Mouse (Mus musculus) embryonic facial prominence, embryonic 14.5 days (tissue): Measurements from ENCODE around the gene Hmgn3. TPM values are rescaled to one million over a fixed set of nuclear protein-coding genes. Genes with fewer than 3 reads are reported as not detected.
"Not testable (repeated sequence)": the region's sequence is repeated elsewhere in the genome, so short reads cannot be mapped to it uniquely, and the experiment has no call there.

Experiments
- ATAC-seq: fragments of 200-750 bp; cut with Nextera tagmentation; 2 replicates; pipeline ENCODE4 v1.8.0; 2017; ENCODE audit warnings: low read depth, moderate number of reproducible peaks, moderate TSS enrichment
- DNase-seq: peaks from one replicate; pipeline ENCODE4 v3.0.0-alpha.2; 2015; ENCODE audit warnings: low spot score
- H3K27ac ChIP-seq: fragments of 300-500 bp; sonication (generic); replicated peaks from 2 replicates; pipeline ENCODE4 v1.5.1; 2014; ENCODE audit warnings: low read depth, mild to moderate bottlenecking, low read length, moderate library complexity
- H3K27me3 ChIP-seq: fragments of 300-500 bp; sonication (generic); replicated peaks from 2 replicates; pipeline ENCODE4 v1.6.1; 2014; ENCODE audit warnings: low read length; ENCODE audit not compliant: control insufficient read depth, insufficient read depth
- H3K36me3 ChIP-seq: fragments of 300-500 bp; sonication (generic); 2 replicates; pipeline ENCODE4 v1.6.1; 2014; ENCODE audit warnings: low read length, mixed read lengths; ENCODE audit not compliant: control insufficient read depth, insufficient read depth
- H3K4me1 ChIP-seq: fragments of 300-500 bp; sonication (generic); 2 replicates; pipeline ENCODE4 v1.6.1; 2014; ENCODE audit warnings: antibody characterized with exemption, low read length; ENCODE audit not compliant: control insufficient read depth, insufficient read depth
- H3K4me2 ChIP-seq: fragments of 300-500 bp; sonication (generic); 2 replicates; pipeline ENCODE4 v1.6.1; 2014; ENCODE audit warnings: low read depth, mild to moderate bottlenecking, low read length, moderate library complexity, mixed read lengths
- H3K4me3 ChIP-seq: fragments of 300-500 bp; sonication (generic); 2 replicates; pipeline ENCODE4 v1.5.1; 2014; ENCODE audit warnings: low read depth, mild to moderate bottlenecking, low read length
- H3K9ac ChIP-seq: fragments of 300-500 bp; sonication (generic); 2 replicates; pipeline ENCODE4 v1.6.1; 2014; ENCODE audit warnings: low read depth, mild to moderate bottlenecking, low read length, moderate library complexity, mixed read lengths
- H3K9me3 ChIP-seq: fragments of 300-500 bp; sonication (generic); 2 replicates; pipeline ENCODE4 v1.6.1; 2016; ENCODE audit warnings: low read length; ENCODE audit not compliant: control insufficient read depth
- WGBS: fragments of 180-500 bp; shearing (Covaris S2); extraction: QIAGEN DNeasy Blood & Tissue Kit; methylation state at CpG from one replicate; pipeline ENCODE4 v1.1.7; 2014; 5-methylcytosine and 5-hydroxymethylcytosine counted together
- polyA plus RNA-seq: library from polyadenylated mRNA; unstranded; fragments of >200 nt; fragmentation: Nextera tagmentation; extraction: Ambion mirVana; gene quantifications from 2 replicates; pipeline ENCODE4 v1.2.1, GENCODE M21; 2014

The Hmgn3 gene
- polyA plus RNA-seq = 164 and 171 TPM in 2 replicates

DNA sequence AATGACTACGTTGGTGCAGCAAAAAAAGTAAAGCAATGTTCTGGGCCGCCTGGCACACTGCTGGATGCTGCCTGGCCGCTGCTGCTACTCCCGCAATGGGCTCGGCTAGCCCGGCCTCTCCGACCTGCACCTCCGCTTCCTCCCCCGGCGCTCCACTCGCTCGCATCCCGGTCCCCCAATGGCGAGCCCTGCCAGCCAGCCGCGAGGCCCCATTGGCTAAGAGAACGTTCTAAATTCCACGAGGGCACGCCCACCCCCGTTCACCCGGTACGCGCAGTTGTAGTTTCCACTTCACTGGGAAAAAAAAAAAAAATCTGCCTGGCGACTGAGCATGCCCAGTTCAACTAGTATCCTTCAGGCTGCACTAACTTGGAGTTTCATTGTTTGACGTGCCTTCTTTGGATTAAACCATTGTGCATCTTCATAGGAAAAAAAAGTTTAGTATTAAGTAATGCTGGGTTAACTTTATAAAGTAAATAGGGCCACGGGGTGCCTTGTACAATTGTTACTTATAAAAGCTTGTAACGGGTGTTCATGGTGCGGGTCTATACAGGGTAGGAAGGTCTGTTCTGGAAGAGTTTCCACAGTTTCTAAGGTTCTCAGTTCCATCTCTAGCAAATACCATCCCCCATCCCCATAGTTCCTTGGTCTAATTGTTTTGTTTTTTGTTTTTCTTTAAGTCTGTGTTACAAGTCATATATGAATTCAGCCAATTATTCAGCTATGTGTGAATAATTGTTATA lies at the start of gene Hmgn3:
Gene Hmgn3, minus strand, starts transcription at position 240 of the 743 bp plus-strand sequence.
- Histone ChIP-seq H3K4me2 (peak within 1 kb of the TSS; percentile 98), H3K27me3 (no peaks in the 10 kb centered on the region), H3K4me3 (peak within 1 kb of the TSS; percentile 74), H3K9me3 (no peaks in the 10 kb centered on the region), H3K27ac (peak within 1 kb of the TSS; percentile 78), H3K4me1 (peaks cover 7% of the 10 kb centered on the region), H3K36me3 (no peaks in the 10 kb centered on the region), H3K9ac (peak within 1 kb of the TSS; percentile 72)
- 8% methylated on average over 28 of the region's 28 CpGs for WGBS
- peak; percentile 98 for ATAC-seq
- DNase-seq = peak; percentile 97

DNA sequence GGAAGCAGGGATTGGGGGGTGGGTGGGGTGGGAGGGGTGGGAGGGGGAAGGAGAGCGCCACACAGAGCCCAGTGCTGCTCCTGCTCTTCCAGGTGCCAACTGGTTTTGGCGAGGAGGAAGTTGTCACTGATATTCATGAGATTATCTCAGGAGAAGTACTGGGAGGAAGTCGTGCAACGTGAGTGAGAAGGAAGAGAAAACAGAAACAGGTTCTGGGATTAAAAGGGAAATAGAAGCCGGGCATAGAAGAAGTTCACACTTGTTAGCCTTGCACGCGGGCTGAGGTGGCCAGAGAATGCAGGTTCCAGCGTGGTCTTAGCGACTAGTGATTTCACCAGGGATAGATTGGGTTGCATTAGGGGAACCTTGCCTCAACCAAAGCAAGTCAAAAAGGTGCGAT lies 49.3 kb upstream of the Hmgn3 start:
- 72% methylated on average over 10 of the region's 10 CpGs for WGBS
- Histone ChIP-seq H3K4me1 (peaks cover 6% of the 10 kb centered on the region; the same call in 1 of the 2 replicates), H3K27me3 (no peaks in the 10 kb centered on the region), H3K27ac (no peak overlapping the region), H3K4me3 (no peak overlapping the region), H3K9me3 (no peaks in the 10 kb centered on the region), H3K36me3 (no peaks in the 10 kb centered on the region), H3K9ac (no peak overlapping the region), H3K4me2 (no peak overlapping the region)
- DNase-seq (no peak), ATAC-seq (peak; percentile 32; the same call in 1 of the 2 replicates)

DNA sequence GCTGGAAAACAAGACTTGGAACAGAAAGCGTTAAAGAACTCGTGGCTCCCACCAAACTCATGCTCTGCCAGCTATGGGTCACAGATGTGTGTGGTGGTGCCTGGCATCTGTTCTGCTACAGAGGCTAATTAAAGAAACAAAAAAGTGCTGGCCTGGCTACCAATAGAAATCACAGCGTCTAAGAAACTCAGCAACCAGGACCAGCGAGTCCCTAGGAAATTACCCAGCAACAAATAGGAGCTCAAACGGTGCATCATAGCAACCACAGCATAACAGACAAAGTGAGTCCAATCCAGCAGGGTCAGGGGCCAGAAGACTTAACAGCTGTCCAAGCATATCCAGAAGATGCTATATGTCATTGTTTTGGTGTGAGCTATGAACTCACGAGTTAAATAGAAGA lies 48.5 kb upstream of the Hmgn3 start:
- no peaks in the 10 kb centered on the region for H3K9me3 ChIP-seq
- peaks cover 6% of the 10 kb centered on the region; the same call in 1 of the 2 replicates for H3K4me1 ChIP-seq
- H3K4me3 ChIP-seq = no peak overlapping the region
- WGBS = 51% methylated on average over 6 of the region's 6 CpGs
- no peak overlapping the region; the same call in 1 of the 2 replicates for H3K9ac ChIP-seq
- ATAC-seq = peak; percentile 71
- H3K36me3 ChIP-seq = no peaks in the 10 kb centered on the region
- no peaks in the 10 kb centered on the region for H3K27me3 ChIP-seq
- no peak overlapping the region for H3K27ac ChIP-seq
- H3K4me2 ChIP-seq = no peak overlapping the region
- DNase-seq = peak; percentile 43

DNA sequence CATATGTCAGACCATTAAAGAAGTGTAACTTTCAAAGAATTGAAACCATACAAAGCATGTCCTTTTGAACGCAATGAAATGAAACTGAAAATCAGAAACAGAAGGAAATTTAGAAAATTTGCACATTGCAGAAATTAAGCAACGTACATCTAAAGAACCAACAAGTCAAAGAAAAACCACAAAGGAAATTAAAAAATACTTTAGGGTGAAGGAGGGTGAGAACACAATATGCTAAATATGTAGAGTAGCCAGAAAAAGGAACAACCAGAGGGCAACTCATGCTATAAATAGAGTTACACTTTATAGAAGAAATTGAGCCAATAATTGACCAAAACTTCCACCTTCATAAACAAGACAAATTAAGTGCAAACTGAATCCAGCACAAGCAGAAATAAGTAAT lies 41.3 kb upstream of the Hmgn3 start:
- Histone ChIP-seq H3K27me3 (no peaks in the 10 kb centered on the region), H3K4me1 (no peaks in the 10 kb centered on the region), H3K4me2 (no peak overlapping the region), H3K36me3 (no peaks in the 10 kb centered on the region), H3K4me3 (no peak overlapping the region), H3K9ac (no peak overlapping the region), H3K9me3 (no peaks in the 10 kb centered on the region), H3K27ac (no peak overlapping the region)
- DNase-seq (no peak), ATAC-seq (no peak)
- 58% methylated on average over 2 of the region's 2 CpGs for WGBS

DNA sequence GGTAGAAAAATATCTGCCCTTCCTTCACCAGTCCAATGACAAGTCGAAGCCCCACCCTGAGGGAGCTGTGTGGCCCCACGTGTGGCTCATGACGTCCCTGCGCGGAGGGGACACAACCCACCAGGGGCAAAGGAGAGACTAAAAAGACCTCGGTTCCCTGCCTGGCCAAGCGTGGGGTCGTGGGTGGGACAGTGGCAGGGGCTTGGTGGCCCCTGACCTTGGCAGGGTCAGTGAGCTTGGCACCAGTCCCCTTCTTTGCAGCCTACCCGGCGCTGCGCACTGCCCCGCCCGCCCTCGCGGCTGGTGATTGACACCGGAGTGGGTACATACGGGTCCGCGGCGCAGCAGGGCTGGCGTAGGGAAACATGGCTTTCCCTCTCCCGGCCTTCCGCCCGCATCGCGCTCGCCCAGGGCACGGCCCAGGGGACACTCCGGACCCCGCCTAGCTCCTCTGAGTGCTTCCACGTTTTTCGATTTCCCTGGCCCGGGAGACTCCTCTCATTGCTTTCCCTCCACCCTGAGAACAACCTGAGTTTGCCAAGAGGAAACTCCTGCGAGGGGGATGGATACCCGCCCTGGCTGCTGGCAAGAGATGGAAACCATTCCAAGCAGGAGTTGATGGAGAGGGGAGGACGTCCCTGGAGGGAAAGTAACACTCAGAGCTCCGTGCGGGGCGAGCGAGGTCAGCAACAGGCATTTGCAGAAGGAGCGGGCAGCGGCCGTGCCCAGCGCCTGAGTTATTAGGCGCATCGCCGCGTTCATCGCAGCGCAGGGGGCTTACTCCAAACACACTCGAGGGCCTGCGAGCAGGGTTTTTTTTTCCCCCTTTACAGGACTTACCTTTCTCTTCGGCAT lies 667 bp downstream of the Hmgn3 start:
- peak overlapping the region; percentile 74 for H3K4me3 ChIP-seq
- ATAC-seq (peak; percentile 77), DNase-seq (peak; percentile 57)
- H3K9me3 ChIP-seq = peaks cover 3% of the 10 kb centered on the region
- H3K27ac ChIP-seq = peak overlapping the region; percentile 78
- peaks cover 7% of the 10 kb centered on the region for H3K4me1 ChIP-seq
- H3K36me3 ChIP-seq = 0 out of 2 replicates have a peak, but pooled peaks cover 3% of the 10 kb centered on the region
- H3K9ac ChIP-seq = peak overlapping the region; percentile 72
- H3K4me2 ChIP-seq = peak overlapping the region; percentile 98
- H3K27me3 ChIP-seq = no peaks in the 10 kb centered on the region
- 4% methylated on average over 36 of the region's 53 CpGs for WGBS

DNA sequence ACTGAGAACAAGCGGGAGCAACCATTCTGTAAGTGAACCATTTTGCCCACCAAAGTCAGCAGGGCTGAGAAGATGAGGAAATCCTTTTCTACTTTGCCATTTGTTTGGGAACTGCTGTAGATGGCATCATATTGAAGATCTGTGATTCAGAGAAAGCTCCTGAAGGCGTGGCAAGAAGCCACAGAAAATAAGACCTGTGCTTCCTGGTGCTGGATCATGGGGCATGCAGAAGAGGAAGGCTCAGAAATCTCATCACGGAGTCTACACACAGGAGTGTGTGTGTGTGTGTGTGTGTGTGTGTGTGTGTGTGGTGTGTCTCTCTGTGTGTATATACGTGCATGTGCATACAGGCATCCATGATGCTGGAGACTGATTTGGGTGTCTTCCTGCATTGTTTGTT lies 16.7 kb downstream of the Hmgn3 start:
- Histone ChIP-seq H3K36me3 (no peaks in the 10 kb centered on the region), H3K27me3 (no peaks in the 10 kb centered on the region), H3K4me1 (peaks cover 12% of the 10 kb centered on the region), H3K27ac (no peak overlapping the region), H3K9me3 (no peaks in the 10 kb centered on the region; the same call in 1 of the 2 replicates), H3K9ac (no peak overlapping the region), H3K4me3 (no peak overlapping the region), H3K4me2 (no peak overlapping the region)
- 86% methylated on average over 4 of the region's 4 CpGs for WGBS
- no peak for ATAC-seq
- DNase-seq = no peak

DNA sequence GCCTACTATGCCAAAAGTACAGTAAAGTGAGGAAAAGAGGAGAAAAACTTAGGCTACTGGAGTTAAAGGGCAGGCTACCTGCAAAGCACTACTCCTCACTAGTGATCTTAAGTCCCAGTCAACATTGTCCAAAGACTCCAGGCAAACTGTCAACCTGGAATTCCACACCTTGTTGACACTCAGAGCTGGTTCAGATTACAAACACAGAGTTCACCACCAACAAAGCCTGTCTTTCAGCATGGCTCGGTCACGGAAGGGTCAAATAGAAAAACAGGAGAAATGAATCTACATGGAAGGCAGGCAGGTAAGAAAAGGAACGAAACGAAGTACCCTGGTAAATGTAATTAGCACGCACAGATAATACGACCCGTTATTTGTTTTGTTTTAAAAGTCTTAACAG lies 18.6 kb downstream of the Hmgn3 start:
- Histone ChIP-seq H3K4me1 (peaks cover 12% of the 10 kb centered on the region), H3K27ac (no peak overlapping the region), H3K4me3 (no peak overlapping the region), H3K27me3 (no peaks in the 10 kb centered on the region), H3K4me2 (no peak overlapping the region), H3K36me3 (0 out of 2 replicates have a peak, but pooled peaks cover under 1% of the 10 kb centered on the region), H3K9me3 (no peaks in the 10 kb centered on the region; the same call in 1 of the 2 replicates), H3K9ac (no peak overlapping the region)
- 19% methylated on average over 7 of the region's 7 CpGs for WGBS
- ATAC-seq (peak; percentile 64; the same call in 1 of the 2 replicates), DNase-seq (no peak)

DNA sequence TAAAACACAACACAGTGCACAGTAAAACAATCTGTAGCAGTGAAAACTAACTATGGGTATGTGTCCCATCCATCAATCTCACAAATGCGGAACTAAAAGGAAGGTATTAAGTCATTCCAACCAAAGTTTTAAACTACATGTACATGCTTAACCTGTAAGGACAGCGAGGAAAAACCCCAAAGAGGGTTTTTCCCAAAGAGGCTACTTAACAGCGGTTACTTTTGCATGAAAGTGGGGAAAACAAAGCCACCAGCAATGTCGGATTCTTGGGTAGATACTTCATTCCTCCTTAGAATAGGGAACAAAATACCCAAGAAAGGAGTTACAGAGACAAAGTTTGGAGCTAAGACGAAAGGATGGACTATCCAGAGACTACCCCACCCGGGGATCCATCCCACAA lies 20.0 kb downstream of the Hmgn3 start:
- not testable (repeated sequence) for H3K27me3 ChIP-seq, H3K9me3 ChIP-seq, H3K4me2 ChIP-seq, DNase-seq, ATAC-seq, H3K27ac ChIP-seq, H3K9ac ChIP-seq, H3K36me3 ChIP-seq, H3K4me3 ChIP-seq
- peaks cover 12% of the 10 kb centered on the region for H3K4me1 ChIP-seq
- WGBS = 92% methylated on average over 5 of the region's 6 CpGs
